Mouse (Mus musculus) G1E (cell line): Measurements from ENCODE around the gene Slc4a7. TPM values are rescaled to one million over a fixed set of nuclear protein-coding genes. Genes with fewer than 3 reads are reported as not detected.

Experiments used
- ATAC-seq: 2 replicates; pipeline ENCODE4 v1.8.0; 2016; ENCODE audit warnings: mild to moderate bottlenecking; ENCODE audit not compliant: insufficient number of reproducible peaks, poor library complexity, low FRiP score, severe bottlenecking; ENCODE audit errors: extremely low read depth
- DNase-seq: peaks from one replicate; pipeline ENCODE4 v3.0.0; 2012; ENCODE audit warnings: low spot score
- H3K27me3 ChIP-seq: 2 replicates; pipeline ENCODE4 v1.6.1; 2012; ENCODE audit warnings: mild to moderate bottlenecking, low read length, inconsistent platforms; ENCODE audit not compliant: insufficient read depth
- H3K36me3 ChIP-seq: replicated peaks from 2 replicates; pipeline ENCODE3; 2012; ENCODE audit warnings: mild to moderate bottlenecking, inconsistent platforms
- H3K4me1 ChIP-seq: 2 replicates; pipeline ENCODE4 v1.6.1; 2012; ENCODE audit warnings: low read depth, low read length, inconsistent platforms, mixed read lengths; ENCODE audit not compliant: insufficient read depth
- H3K4me3 ChIP-seq: 2 replicates; pipeline ENCODE4 v1.5.1; 2012; ENCODE audit warnings: low read depth, mild to moderate bottlenecking, inconsistent platforms, low read length, moderate library complexity, mixed read lengths
- H3K9me3 ChIP-seq: replicated peaks from 2 replicates; pipeline ENCODE4 v1.6.1; 2012; ENCODE audit warnings: inconsistent platforms
- GATA1 ChIP-seq: IDR thresholded peaks from 2 replicates; pipeline ENCODE4 v1.6.1; 2012; ENCODE audit warnings: borderline replicate concordance, low read length, inconsistent platforms, mixed read lengths
- GATA2 ChIP-seq: IDR thresholded peaks from 2 replicates; pipeline ENCODE4 v1.6.1; 2012; ENCODE audit warnings: low read depth, low read length, inconsistent platforms, borderline replicate concordance
- POLR2AphosphoS5 ChIP-seq: IDR thresholded peaks from 2 replicates; pipeline ENCODE4 v1.6.1; 2012; ENCODE audit warnings: low read depth, low read length, inconsistent platforms; ENCODE audit not compliant: insufficient replicate concordance
- TAL1 ChIP-seq: conservative IDR thresholded peaks from 2 replicates; pipeline ENCODE4 v1.6.1; 2012; ENCODE audit warnings: low read depth, low read length, inconsistent platforms, mixed read lengths
- polyA plus RNA-seq: library from polyadenylated mRNA; stranded (reverse); fragments of >175 nt; gene quantifications from 2 replicates; pipeline ENCODE4 v1.2.3, GENCODE M21; 2012
- total RNA-seq, 2 experiments: library from RNA; stranded (forward) in 1 of 2; stranded (reverse) in 1 of 2; fragments of 200-1000 nt in 1 of 2; fragments of >200 nt in 1 of 2; fragmentation: Nextera tagmentation in 1 of 2; gene quantifications; 2 replicates each; pipeline ENCODE4 v1.2.3; 2014 to 2017

Slc4a7 gene
- total and polyA plus RNA-seq, 3 experiments = 6.8 to 39.4 (median 25.5) TPM

GRCm38 (mm10) chr14:14842734-14843530 is 140.9 kb downstream of the Slc4a7 start:
- Histone ChIP-seq H3K4me1 (no peaks in the 10 kb centered on the region), H3K9me3 (no peaks in the 10 kb centered on the region), H3K36me3 (no peaks in the 10 kb centered on the region), H3K27me3 (peaks cover 15% of the 10 kb centered on the region), H3K4me3 (no peak overlapping the region)
- TF ChIP-seq TAL1 (no peak), GATA2 (no peak), GATA1 (no peak), POLR2AphosphoS5 (no peak)
- DNase-seq (no peak), ATAC-seq (no peak)

Other genes starting within 250 kb of the Slc4a7 start
- not detected in 2 replicates for gene Nek10, start 101.1 kb downstream of the Slc4a7 start, total RNA-seq (2014; fragmentation: Nextera tagmentation)
- gene Nek10, start 101.1 kb downstream of the Slc4a7 start, total RNA-seq (2017) = 0.05 and 0.06 TPM in 2 replicates
- gene Nek10, start 101.1 kb downstream of the Slc4a7 start, polyA plus RNA-seq = not detected in 2 replicates